Mouse (Mus musculus): ENCODE measurements around the gene Ace3. TPM values are rescaled to one million over a fixed set of nuclear protein-coding genes. Genes with fewer than 3 reads are reported as not detected.

Ace3 gene
- polyA plus RNA-seq, 1 experiment from 2014 or later, result not detected

Other genes starting within 250 kb of the Ace3 start
- 4.7 and 5.5 TPM in 2 replicates for gene Cyb561, start 41.3 kb upstream of the Ace3 start, polyA plus RNA-seq (2014; fragmentation: Nextera tagmentation; extraction: Ambion mirVana)
- 1.5 and 2.0 TPM in 2 replicates for gene Ace, start 26.7 kb upstream of the Ace3 start, polyA plus RNA-seq (2014; fragmentation: Nextera tagmentation; extraction: Ambion mirVana)
- 0.20 and 0.26 TPM in 2 replicates for gene Kcnh6, start 13.4 kb downstream of the Ace3 start, polyA plus RNA-seq (2014; fragmentation: Nextera tagmentation; extraction: Ambion mirVana)
- gene Dcaf7, start 42.2 kb downstream of the Ace3 start, polyA plus RNA-seq (2014; fragmentation: Nextera tagmentation; extraction: Ambion mirVana), result 45.4 and 52.0 TPM in 2 replicates
- gene Taco1, start 71.4 kb downstream of the Ace3 start, polyA plus RNA-seq (2014; fragmentation: Nextera tagmentation; extraction: Ambion mirVana), result 9.7 and 10.8 TPM in 2 replicates
- gene Map3k3, start 89.9 kb downstream of the Ace3 start, polyA plus RNA-seq (2014; fragmentation: Nextera tagmentation; extraction: Ambion mirVana), result 26.6 and 28.6 TPM in 2 replicates
- not detected in 2 replicates for gene Gm10840, start 166.2 kb downstream of the Ace3 start, polyA plus RNA-seq (2014; fragmentation: Nextera tagmentation; extraction: Ambion mirVana)
- gene Limd2, start 166.2 kb downstream of the Ace3 start, polyA plus RNA-seq (2014; fragmentation: Nextera tagmentation; extraction: Ambion mirVana), result 80.2 and 84.6 TPM in 2 replicates
- 19.4 and 21.8 TPM in 2 replicates for gene Strada, start 207.5 kb downstream of the Ace3 start, polyA plus RNA-seq (2014; fragmentation: Nextera tagmentation; extraction: Ambion mirVana)
- gene Ccdc47, start 221.7 kb downstream of the Ace3 start, polyA plus RNA-seq (2014; fragmentation: Nextera tagmentation; extraction: Ambion mirVana), result 69.8 and 75.9 TPM in 2 replicates
- 43.0 and 44.9 TPM in 2 replicates for gene Ddx42, start 222.3 kb downstream of the Ace3 start, polyA plus RNA-seq (2014; fragmentation: Nextera tagmentation; extraction: Ambion mirVana)